Mouse (Mus musculus) liver, postnatal 0 days (tissue): ENCODE results near the gene Atp6v0b.

Source experiments
- CTCF ChIP-seq: sonication (generic); IDR thresholded peaks from 2 replicates; pipeline ENCODE4 v1.5.1; 2016; ENCODE audit warnings: antibody characterized with exemption, low read depth
- EP300 ChIP-seq: IDR thresholded peaks from 2 replicates; pipeline ENCODE4 v1.6.1; 2016; ENCODE audit warnings: antibody characterized with exemption, low read depth, mild to moderate bottlenecking

DNA sequence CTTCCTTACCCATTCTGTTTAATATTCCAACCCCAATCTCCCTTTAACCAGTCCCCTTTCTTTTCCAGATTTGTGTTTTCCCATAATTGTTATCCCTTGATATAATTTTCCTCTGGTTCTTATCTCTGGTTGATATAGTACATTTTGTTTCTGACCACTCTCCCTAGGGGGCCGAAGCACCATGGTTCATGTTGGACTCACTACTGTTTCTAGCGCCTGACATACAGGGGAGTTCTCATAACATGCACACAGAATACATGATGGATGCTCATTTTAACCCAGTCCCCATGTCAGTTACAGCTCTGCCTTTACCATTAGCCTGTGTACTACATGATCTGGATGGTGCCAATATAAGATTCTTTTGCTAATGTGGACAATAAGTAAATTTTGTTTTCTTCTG, 787 bp upstream of the Atp6v0b start:
- no peak for TF ChIP-seq CTCF
- no peak for TF ChIP-seq EP300
